Mouse (Mus musculus) small intestine, adult 2 months (tissue): ENCODE measurements around the gene Fam78b. TPM values are rescaled to one million over a fixed set of nuclear protein-coding genes. Genes with fewer than 3 reads are reported as not detected.

Experiments used
- H3K27ac ChIP-seq: fragments of 200-500 bp; 2 replicates; pipeline ENCODE4 v1.5.1; 2012; ENCODE audit warnings: low read depth, low read length, control low read depth, inconsistent platforms; ENCODE audit not compliant: insufficient read depth
- H3K27me3 ChIP-seq: fragments of 200-500 bp; 2 replicates; pipeline ENCODE4 v1.6.1; 2012; ENCODE audit warnings: mild to moderate bottlenecking, moderate library complexity, low read length, inconsistent platforms; ENCODE audit not compliant: control insufficient read depth, insufficient read depth
- H3K36me3 ChIP-seq: fragments of 200-500 bp; 2 replicates; pipeline ENCODE4 v1.6.1; 2012; ENCODE audit warnings: mild to moderate bottlenecking, low read length, control low read depth, inconsistent platforms; ENCODE audit not compliant: control insufficient read depth, insufficient read depth
- H3K4me1 ChIP-seq: fragments of 200-500 bp; 2 replicates; pipeline ENCODE4 v1.6.1; 2012; ENCODE audit warnings: low read length, inconsistent platforms, mixed read lengths; ENCODE audit not compliant: control insufficient read depth, insufficient read depth, insufficient read length
- H3K4me3 ChIP-seq: fragments of 200-500 bp; 2 replicates; pipeline ENCODE4 v1.5.1; 2012; ENCODE audit warnings: low read depth, mild to moderate bottlenecking, control low read depth, inconsistent platforms, low read length, moderate library complexity
- CTCF ChIP-seq: fragments of 200-500 bp; IDR thresholded peaks from 2 replicates; pipeline ENCODE4 v1.5.1; 2012; ENCODE audit warnings: low read depth, mild to moderate bottlenecking, control low read depth, inconsistent platforms, low read length, moderate library complexity, mixed read lengths; ENCODE audit not compliant: insufficient replicate concordance, insufficient read length; ENCODE audit errors: extremely low read depth
- POLR2A ChIP-seq: fragments of 200-500 bp; IDR thresholded peaks from 2 replicates; pipeline ENCODE4 v1.6.1; 2012; ENCODE audit warnings: low read depth, mild to moderate bottlenecking, control low read depth, inconsistent platforms, low read length, moderate library complexity
- WGBS: fragments of 180-500 bp; shearing (Covaris S2); methylation state at CpG from one replicate; pipeline ENCODE4 v1.1.7; 2018; 5-methylcytosine and 5-hydroxymethylcytosine counted together
- polyA plus RNA-seq: library from polyadenylated mRNA; depleted of rRNA; stranded (reverse); fragments of >200 nt; gene quantifications from 2 replicates; pipeline ENCODE4 v1.2.3, GENCODE M21; 2012

Fam78b gene
- polyA plus RNA-seq, 1 experiment, result 0.55 TPM

DNA sequence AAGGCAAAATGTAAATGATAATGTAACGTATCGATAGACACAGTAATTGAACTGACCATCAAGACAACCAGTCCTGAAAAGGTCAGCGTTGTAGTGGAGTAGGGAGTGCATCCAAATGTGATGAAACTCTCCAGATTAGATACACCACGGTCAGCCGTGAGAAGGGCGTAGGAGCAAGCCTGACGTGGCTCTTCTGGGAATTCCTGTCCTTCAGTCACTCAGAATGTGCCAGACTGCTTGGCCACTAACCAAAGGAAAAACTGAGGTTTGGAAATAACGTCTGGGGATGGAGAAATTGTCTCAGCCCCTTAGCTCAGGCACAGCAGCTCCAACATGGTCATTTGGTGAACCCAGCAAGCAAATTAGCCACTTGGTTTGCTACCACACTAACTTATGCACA is 74.5 kb downstream of the Fam78b start:
- Histone ChIP-seq H3K36me3 (no peaks in the 10 kb centered on the region), H3K27ac (no peak overlapping the region)
- no peak for TF ChIP-seq CTCF
- TF ChIP-seq POLR2A, result no peak

DNA sequence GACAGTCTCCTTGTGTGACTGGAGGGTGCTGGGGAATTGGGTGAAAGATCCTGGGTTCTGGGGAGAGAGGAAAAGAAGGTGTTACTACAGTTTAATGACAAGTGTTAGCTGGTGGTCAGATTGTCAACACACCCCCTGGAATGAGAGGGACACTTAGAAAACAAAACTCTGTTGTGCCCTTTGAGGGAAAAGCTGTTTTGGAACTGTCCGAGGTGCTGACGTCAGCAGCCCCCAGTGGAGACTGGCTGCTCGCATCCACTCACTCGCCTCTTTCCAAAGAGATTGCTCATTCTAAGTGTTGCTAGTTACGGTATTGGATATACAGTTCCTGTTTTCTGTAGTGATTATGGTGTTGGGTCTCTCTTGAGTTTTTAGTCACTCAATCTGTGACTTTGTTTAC is 78.3 kb downstream of the Fam78b start:
- H3K4me1 ChIP-seq, result no peaks in the 10 kb centered on the region
- TF ChIP-seq CTCF (no peak), POLR2A (no peak)
- no peak overlapping the region for H3K27ac ChIP-seq
- WGBS, result 34% methylated on average over 5 of the region's 5 CpGs
- H3K27me3 ChIP-seq, result no peaks in the 10 kb centered on the region
- no peaks in the 10 kb centered on the region for H3K36me3 ChIP-seq
- no peak overlapping the region for H3K4me3 ChIP-seq

More for the DNA sequence above, 74.5 kb downstream of the Fam78b start:
- no peaks in the 10 kb centered on the region for H3K4me1 ChIP-seq
- 81% methylated on average over 8 of the region's 8 CpGs for WGBS
- no peak overlapping the region for H3K4me3 ChIP-seq
- no peaks in the 10 kb centered on the region for H3K27me3 ChIP-seq

DNA sequence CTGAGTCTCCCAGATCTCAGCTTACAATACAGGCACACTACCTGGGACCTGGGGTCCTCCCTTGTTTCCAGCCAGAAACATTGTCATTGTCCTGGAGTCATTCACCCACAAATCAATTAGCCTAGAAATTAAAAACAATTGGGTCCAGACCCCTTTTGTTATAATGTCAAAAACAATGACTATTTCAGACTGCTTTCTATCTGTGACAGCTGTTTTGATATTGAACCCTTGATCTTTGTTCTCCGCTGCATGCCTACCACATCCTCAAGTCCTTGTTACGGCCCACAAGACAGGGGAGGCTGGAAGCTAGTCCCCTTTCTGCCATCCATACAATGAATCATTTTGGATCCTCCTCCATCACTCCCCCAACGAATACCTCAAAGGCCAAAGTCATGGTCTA is 80.7 kb downstream of the Fam78b start:
- Histone ChIP-seq H3K36me3 (no peaks in the 10 kb centered on the region), H3K27me3 (no peaks in the 10 kb centered on the region), H3K4me3 (no peak overlapping the region), H3K27ac (no peak overlapping the region), H3K4me1 (no peaks in the 10 kb centered on the region)
- no peak for TF ChIP-seq CTCF
- TF ChIP-seq POLR2A, result no peak
- WGBS, result 68% methylated on average over 3 of the region's 3 CpGs

DNA sequence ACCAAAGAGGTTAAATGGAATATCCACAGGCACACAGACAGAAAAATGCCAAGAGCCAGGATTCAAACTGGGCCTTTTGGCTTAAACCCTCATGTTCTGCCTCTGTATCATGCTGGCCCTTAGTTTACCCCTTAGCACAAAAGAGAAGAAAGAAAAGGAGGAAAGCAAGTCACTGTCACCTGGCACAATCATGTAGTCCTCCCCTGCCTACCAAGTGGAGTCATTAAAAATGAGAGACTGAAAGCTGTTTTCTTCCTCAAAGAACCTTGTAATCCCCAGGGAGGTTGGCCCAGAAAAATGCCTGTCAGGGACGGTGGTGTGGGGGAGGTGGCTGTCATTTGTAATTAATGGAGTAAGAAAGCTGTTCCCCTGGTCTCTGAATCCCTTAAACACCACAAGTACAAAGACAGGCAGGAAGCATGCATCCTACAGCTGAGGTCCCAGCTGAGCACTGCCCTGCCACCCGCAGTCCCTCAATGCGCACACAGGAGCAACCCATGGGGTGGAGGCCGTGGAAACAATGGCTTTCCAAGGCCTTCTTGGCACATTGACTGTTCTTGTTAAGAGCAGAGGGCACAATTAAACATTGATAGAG is 81.4 kb downstream of the Fam78b start:
- no peaks in the 10 kb centered on the region for H3K4me1 ChIP-seq
- no peaks in the 10 kb centered on the region for H3K27me3 ChIP-seq
- TF ChIP-seq CTCF (no peak), POLR2A (no peak)
- 43% methylated on average over 4 of the region's 4 CpGs for WGBS
- H3K4me3 ChIP-seq, result no peak overlapping the region
- no peaks in the 10 kb centered on the region for H3K36me3 ChIP-seq
- H3K27ac ChIP-seq, result no peak overlapping the region

DNA sequence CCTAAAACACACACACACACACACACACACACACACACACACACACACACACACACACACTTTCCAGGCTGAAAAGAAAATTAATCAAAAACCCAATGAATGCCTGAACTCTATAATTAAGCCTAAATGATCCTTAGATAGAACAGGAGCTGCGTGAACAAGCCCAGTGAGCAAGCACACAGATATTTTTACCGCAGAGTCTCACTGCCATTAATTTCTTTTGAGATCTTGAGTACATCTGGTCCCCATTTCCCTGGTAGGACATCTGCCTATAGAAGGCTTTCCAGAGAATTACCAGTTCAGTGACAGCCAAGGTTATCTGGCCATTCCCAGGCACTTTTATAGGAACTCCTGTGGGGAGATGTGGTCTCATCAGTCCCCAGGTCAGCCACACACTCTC is 82.0 kb downstream of the Fam78b start:
- TF ChIP-seq POLR2A, result no peak
- Histone ChIP-seq H3K4me3 (no peak overlapping the region), H3K27me3 (no peaks in the 10 kb centered on the region), H3K4me1 (no peaks in the 10 kb centered on the region), H3K27ac (no peak overlapping the region), H3K36me3 (no peaks in the 10 kb centered on the region)
- 84% methylated on average over 2 of the region's 2 CpGs for WGBS

DNA sequence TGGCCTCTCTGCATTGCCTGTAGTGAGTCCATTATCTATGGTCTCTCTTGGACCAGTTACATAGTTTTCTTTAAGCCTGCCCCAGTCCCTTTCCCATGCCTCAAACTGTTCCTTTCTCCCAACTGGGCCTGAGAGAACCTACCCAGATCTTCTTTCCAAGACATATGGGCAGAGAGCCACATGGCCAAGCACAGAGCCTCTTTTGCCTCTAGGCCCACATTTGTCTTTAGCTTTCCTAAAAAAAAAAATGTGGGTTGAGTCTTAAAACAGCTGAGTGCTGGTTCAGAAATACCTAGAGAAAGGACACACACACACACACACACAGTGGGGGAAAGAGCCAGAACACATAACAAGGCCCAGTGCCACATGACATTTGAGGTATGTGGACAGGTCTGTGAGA is 83.1 kb downstream of the Fam78b start:
- no peaks in the 10 kb centered on the region for H3K27me3 ChIP-seq
- TF ChIP-seq POLR2A (no peak), CTCF (no peak)
- H3K27ac ChIP-seq, result no peak overlapping the region

DNA sequence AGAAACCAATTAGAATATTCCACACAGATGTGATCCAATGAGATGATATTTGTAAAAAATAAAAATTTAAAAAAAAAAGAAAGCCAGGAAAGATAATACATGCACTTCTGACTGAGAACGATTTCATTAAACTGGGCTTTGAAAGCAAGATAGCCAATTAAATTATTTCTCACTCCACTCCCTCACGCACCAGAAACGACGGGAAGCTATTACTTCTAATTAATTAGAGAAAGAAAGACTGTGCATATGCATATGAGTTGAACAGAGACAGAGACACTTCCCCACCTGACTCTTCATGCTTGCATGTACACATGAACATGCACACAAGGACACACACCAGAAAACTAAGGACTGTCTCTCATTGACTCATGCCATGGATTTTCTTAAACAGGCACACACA is 84.2 kb downstream of the Fam78b start:
- 82% methylated on average over 4 of the region's 4 CpGs for WGBS
- TF ChIP-seq CTCF (no peak), POLR2A (no peak)
- H3K27me3 ChIP-seq, result no peaks in the 10 kb centered on the region
- no peaks in the 10 kb centered on the region for H3K4me1 ChIP-seq
- H3K4me3 ChIP-seq, result no peak overlapping the region
- no peak overlapping the region for H3K27ac ChIP-seq
- H3K36me3 ChIP-seq, result no peaks in the 10 kb centered on the region

More for the DNA sequence above, 83.1 kb downstream of the Fam78b start:
- Histone ChIP-seq H3K36me3 (no peaks in the 10 kb centered on the region), H3K4me1 (no peaks in the 10 kb centered on the region), H3K4me3 (no peak overlapping the region)

DNA sequence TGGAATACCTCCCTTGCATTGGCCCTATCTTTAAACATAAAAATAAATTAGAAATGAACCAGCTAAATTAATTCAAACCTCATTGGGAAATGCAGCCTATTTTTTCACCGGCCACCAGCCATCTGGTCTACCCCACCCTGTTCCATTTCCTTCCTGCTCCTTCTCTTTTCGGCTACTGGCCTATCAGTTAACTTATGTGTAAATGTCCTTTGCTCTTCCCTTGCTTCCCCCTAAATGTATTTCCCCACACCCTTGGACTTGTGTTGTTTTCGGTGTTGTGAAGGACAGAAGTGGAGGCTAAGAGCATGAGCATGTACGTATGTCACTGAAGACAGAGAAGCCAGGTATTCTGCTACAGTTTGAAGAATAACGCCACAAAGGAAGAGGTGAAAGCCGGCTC is 89.2 kb downstream of the Fam78b start:
- WGBS, result 88% methylated on average over 6 of the region's 6 CpGs
- Histone ChIP-seq H3K27ac (no peak overlapping the region), H3K27me3 (no peaks in the 10 kb centered on the region)

More for the DNA sequence above, 89.2 kb downstream of the Fam78b start:
- TF ChIP-seq CTCF (no peak), POLR2A (no peak)
- H3K4me3 ChIP-seq, result no peak overlapping the region
- H3K4me1 ChIP-seq, result no peaks in the 10 kb centered on the region
- no peaks in the 10 kb centered on the region for H3K36me3 ChIP-seq
